ENCODE assay signal across 9 mouse cellular contexts in genomic region chr19:10690336-10690735, GRCm38 (mm10). TPM values are rescaled to one million over a fixed set of nuclear protein-coding genes. Genes with fewer than 3 reads are reported as not detected.
DNase-seq lines count a peak whose midpoint lies in the region; ATAC-seq and TF ChIP-seq lines count a peak whose summit lies in the region.
"Had no signal": no experiment of that assay in that cellular context is flagged by ENCODE, and none has a peak within 500 bp of the region (broad histone marks: within the 10 kb centered on the region; RNA-seq: fewer than 3 reads in every experiment).

No protein-coding gene starts in this region.

- H3K27me3 ChIP-seq in embryonic facial prominence, embryonic 14.5 days (replicated peaks; ENCODE audit: control insufficient read depth, insufficient read depth, low read length), result no peaks in the 10 kb centered on the region
- H3K27me3 ChIP-seq in hindbrain, embryonic 14.5 days (ENCODE audit: control insufficient read depth, insufficient read depth, low read length), result no peaks in the 10 kb centered on the region
- H3K27me3 ChIP-seq in liver, postnatal 0 days (ENCODE audit: insufficient read depth, low read length), result no peaks in the 10 kb centered on the region

- no peaks in the 10 kb centered on the region for H3K36me3 ChIP-seq in embryonic facial prominence, embryonic 14.5 days (ENCODE audit: control insufficient read depth, insufficient read depth, low read length)
- no peaks in the 10 kb centered on the region for H3K36me3 ChIP-seq in hindbrain, embryonic 14.5 days (replicated peaks; ENCODE audit: control insufficient read depth, insufficient read depth)
- no peaks in the 10 kb centered on the region for H3K36me3 ChIP-seq in liver, postnatal 0 days (replicated peaks; ENCODE audit: insufficient read depth, low read length)

- WGBS in embryonic facial prominence, embryonic 14.5 days, result 82% methylated on average over 3 of the region's 3 CpGs
- WGBS in hindbrain, embryonic 14.5 days, result 80% methylated on average over 3 of the region's 3 CpGs
- 53% methylated on average over 3 of the region's 3 CpGs for WGBS in liver, postnatal 0 days (ENCODE audit: insufficient replicate concordance)

- ATAC-seq in embryonic facial prominence, embryonic 14.5 days (ENCODE audit: low read depth), result no peak
- ATAC-seq in hindbrain, embryonic 14.5 days (ENCODE audit: low FRiP score), result no peak
- peak; percentile 11; the same call in 1 of the 2 replicates for ATAC-seq in liver, postnatal 0 days

- no peak for TF ChIP-seq CTCF in liver, postnatal 0 days (IDR thresholded peaks at IDR 0.05; ENCODE audit: low read depth)

- peak overlapping the region; percentile 73 for H3K4me2 ChIP-seq in embryonic facial prominence, embryonic 14.5 days (ENCODE audit: low read depth, low read length)
- H3K4me2 ChIP-seq in hindbrain, embryonic 14.5 days (replicated peaks), result peak overlapping the region; percentile 80
- peak overlapping the region; percentile 78 for H3K4me2 ChIP-seq in liver, postnatal 0 days (ENCODE audit: low read depth, low read length)

- peaks cover 26% of the 10 kb centered on the region for H3K4me1 ChIP-seq in embryonic facial prominence, embryonic 14.5 days (ENCODE audit: control insufficient read depth, insufficient read depth, low read length)
- peaks cover 31% of the 10 kb centered on the region for H3K4me1 ChIP-seq in hindbrain, embryonic 14.5 days (replicated peaks; ENCODE audit: control insufficient read depth, insufficient read depth, low read length)
- H3K4me1 ChIP-seq in liver, postnatal 0 days (ENCODE audit: insufficient read depth), result peaks cover 53% of the 10 kb centered on the region

- peak overlapping the region; percentile 96 for H3K27ac ChIP-seq in embryonic facial prominence, embryonic 14.5 days (replicated peaks; ENCODE audit: low read depth, low read length)
- peak overlapping the region; percentile 96 for H3K27ac ChIP-seq in hindbrain, embryonic 14.5 days
- peak overlapping the region; percentile 97 for H3K27ac ChIP-seq in liver, postnatal 0 days (ENCODE audit: low read depth)

- TF ChIP-seq EP300 in liver, postnatal 0 days (IDR thresholded peaks at IDR 0.05; ENCODE audit: low read depth), result no peak

- peak; percentile 96 for DNase-seq in heart, adult 11 months
- DNase-seq in heart, postnatal 25 days (ENCODE audit: low spot score), result no peak
- DNase-seq in embryonic facial prominence, embryonic 14.5 days (ENCODE audit: low spot score), result no peak
- no peak for DNase-seq in hindbrain, embryonic 14.5 days (ENCODE audit: low spot score)
- peak; percentile 39 for DNase-seq in liver, postnatal 0 days
- DNase-seq in left cerebral cortex, postnatal 14 days (ENCODE audit: low spot score in 2 of 2), result no peak
- DNase-seq in thymus, postnatal 14 days, result no peak
- no peak for DNase-seq in layer of hippocampus, adult 18-20 months (ENCODE audit: low spot score in 2 of 2)

- 0 out of 2 replicates have a peak overlapping the region, but pooled peaks have one; percentile 11 for H3K9ac ChIP-seq in embryonic facial prominence, embryonic 14.5 days (ENCODE audit: low read depth, low read length)
- H3K9ac ChIP-seq in hindbrain, embryonic 14.5 days, result peak overlapping the region; percentile 83
- peak overlapping the region; percentile 83 for H3K9ac ChIP-seq in liver, postnatal 0 days (replicated peaks)

- no peaks in the 10 kb centered on the region for H3K9me3 ChIP-seq in embryonic facial prominence, embryonic 14.5 days (ENCODE audit: control insufficient read depth, low read length)
- no peaks in the 10 kb centered on the region for H3K9me3 ChIP-seq in hindbrain, embryonic 14.5 days (ENCODE audit: control insufficient read depth, low read length)
- no peaks in the 10 kb centered on the region for H3K9me3 ChIP-seq in liver, postnatal 0 days (ENCODE audit: low read length)
- H3K9me3 ChIP-seq: G1E had no signal

- H3K4me3 ChIP-seq in embryonic facial prominence, embryonic 14.5 days (ENCODE audit: low read depth, low read length), result peak overlapping the region; percentile 85
- peak overlapping the region; percentile 69; the same call in 1 of the 2 replicates for H3K4me3 ChIP-seq in hindbrain, embryonic 14.5 days (replicated peaks; ENCODE audit: low read length)
- no peak overlapping the region for H3K4me3 ChIP-seq in liver, postnatal 0 days (ENCODE audit: low read depth, low read length)

- intact Hi-C loops in heart, postnatal 25 days (cut with DNase I), result no loop called here
- intact Hi-C loops in left cerebral cortex, postnatal 14 days (cut with DNase I), result no loop called here

RNA-seq across cellular contexts. Expression of gene Vps37c, which starts 1.8 kb away (rescaled TPM):
- total RNA-seq in heart, postnatal 25 days (2021), result 10 to 100 TPM; 21.1 to 21.8 TPM
- 34.8 and 35.9 TPM in 2 replicates for polyA plus RNA-seq in embryonic facial prominence, embryonic 14.5 days (2014; fragmentation: Nextera tagmentation; extraction: Ambion mirVana)
- polyA plus RNA-seq in hindbrain, embryonic 14.5 days (2014; fragmentation: Nextera tagmentation; extraction: Ambion mirVana), result 28.7 and 31.3 TPM in 2 replicates
- 8.2 and 9.4 TPM in 2 replicates for polyA plus RNA-seq in liver, postnatal 0 days (2015; fragmentation: Nextera tagmentation; extraction: Ambion mirVana)
- total RNA-seq in left cerebral cortex, postnatal 14 days (2021), result 10 to 100 TPM; 29.3 to 32.5 TPM
- 10 to 100 TPM; 19.3 to 23.1 TPM for total RNA-seq in layer of hippocampus, adult 18-20 months (2021)

RNA-seq across cellular contexts. Expression of gene Pga5, which starts 12.5 kb away (rescaled TPM):
- not detected for total RNA-seq in heart, postnatal 25 days (2021)
- 0.14 TPM in 1 of 2 replicates, not detected in the other for polyA plus RNA-seq in embryonic facial prominence, embryonic 14.5 days (2014; fragmentation: Nextera tagmentation; extraction: Ambion mirVana)
- not detected in 2 replicates for polyA plus RNA-seq in hindbrain, embryonic 14.5 days (2014; fragmentation: Nextera tagmentation; extraction: Ambion mirVana)
- polyA plus RNA-seq in liver, postnatal 0 days (2015; fragmentation: Nextera tagmentation; extraction: Ambion mirVana), result 0.07 TPM in 1 of 2 replicates, not detected in the other
- total RNA-seq in left cerebral cortex, postnatal 14 days (2021), result not detected
- not detected for total RNA-seq in layer of hippocampus, adult 18-20 months (2021)

RNA-seq across cellular contexts. Expression of gene Cd5, which starts 48.5 kb away (rescaled TPM):
- total RNA-seq in heart, postnatal 25 days (2021), result under 1 TPM; 0.34 to 0.48 TPM
- polyA plus RNA-seq in embryonic facial prominence, embryonic 14.5 days (2014; fragmentation: Nextera tagmentation; extraction: Ambion mirVana), result 0.58 and 0.78 TPM in 2 replicates
- polyA plus RNA-seq in hindbrain, embryonic 14.5 days (2014; fragmentation: Nextera tagmentation; extraction: Ambion mirVana), result 0.31 TPM in 2 replicates
- 0.16 and 0.17 TPM in 2 replicates for polyA plus RNA-seq in liver, postnatal 0 days (2015; fragmentation: Nextera tagmentation; extraction: Ambion mirVana)
- total RNA-seq in left cerebral cortex, postnatal 14 days (2021), result under 1 TPM; 0.17 to 0.22 TPM
- not detected for total RNA-seq in layer of hippocampus, adult 18-20 months (2021)
- polyA plus RNA-seq: G1E had no signal

RNA-seq across cellular contexts. Expression of gene Vwce, which starts 56.3 kb away (rescaled TPM):
- total RNA-seq in heart, postnatal 25 days (2021), result not detected
- 1.5 and 1.8 TPM in 2 replicates for polyA plus RNA-seq in embryonic facial prominence, embryonic 14.5 days (2014; fragmentation: Nextera tagmentation; extraction: Ambion mirVana)
- polyA plus RNA-seq in hindbrain, embryonic 14.5 days (2014; fragmentation: Nextera tagmentation; extraction: Ambion mirVana), result 0.64 and 1.1 TPM in 2 replicates
- 18.2 and 19.9 TPM in 2 replicates for polyA plus RNA-seq in liver, postnatal 0 days (2015; fragmentation: Nextera tagmentation; extraction: Ambion mirVana)
- under 1 TPM; 0.37 to 0.76 TPM for total RNA-seq in left cerebral cortex, postnatal 14 days (2021)
- under 1 TPM; 0.35 to 0.56 TPM for total RNA-seq in layer of hippocampus, adult 18-20 months (2021)

Comparison
In these comparisons a context has a peak if more than half of its experiments do, and no peak if none do; other contexts are left out.
1. DNase-seq: peak in heart, adult 11 months (single experiment) and liver, postnatal 0 days (single experiment); none in heart, postnatal 25 days (single experiment), embryonic facial prominence, embryonic 14.5 days (single experiment), hindbrain, embryonic 14.5 days (single experiment), left cerebral cortex, postnatal 14 days (0 of 2), thymus, postnatal 14 days (single experiment) and layer of hippocampus, adult 18-20 months (0 of 2).
2. H3K9ac ChIP-seq: peak in every context shown above with its lines; median percentile 83 in hindbrain, embryonic 14.5 days; 83 in liver, postnatal 0 days; 11 in embryonic facial prominence, embryonic 14.5 days.
3. Peak in every context shown above with its lines, with median percentiles within 50 percentile points of each other: H3K27ac ChIP-seq and H3K4me2 ChIP-seq.